Mouse (Mus musculus): ENCODE measurements around the gene Spag9.

Gene Spag9

DNA sequence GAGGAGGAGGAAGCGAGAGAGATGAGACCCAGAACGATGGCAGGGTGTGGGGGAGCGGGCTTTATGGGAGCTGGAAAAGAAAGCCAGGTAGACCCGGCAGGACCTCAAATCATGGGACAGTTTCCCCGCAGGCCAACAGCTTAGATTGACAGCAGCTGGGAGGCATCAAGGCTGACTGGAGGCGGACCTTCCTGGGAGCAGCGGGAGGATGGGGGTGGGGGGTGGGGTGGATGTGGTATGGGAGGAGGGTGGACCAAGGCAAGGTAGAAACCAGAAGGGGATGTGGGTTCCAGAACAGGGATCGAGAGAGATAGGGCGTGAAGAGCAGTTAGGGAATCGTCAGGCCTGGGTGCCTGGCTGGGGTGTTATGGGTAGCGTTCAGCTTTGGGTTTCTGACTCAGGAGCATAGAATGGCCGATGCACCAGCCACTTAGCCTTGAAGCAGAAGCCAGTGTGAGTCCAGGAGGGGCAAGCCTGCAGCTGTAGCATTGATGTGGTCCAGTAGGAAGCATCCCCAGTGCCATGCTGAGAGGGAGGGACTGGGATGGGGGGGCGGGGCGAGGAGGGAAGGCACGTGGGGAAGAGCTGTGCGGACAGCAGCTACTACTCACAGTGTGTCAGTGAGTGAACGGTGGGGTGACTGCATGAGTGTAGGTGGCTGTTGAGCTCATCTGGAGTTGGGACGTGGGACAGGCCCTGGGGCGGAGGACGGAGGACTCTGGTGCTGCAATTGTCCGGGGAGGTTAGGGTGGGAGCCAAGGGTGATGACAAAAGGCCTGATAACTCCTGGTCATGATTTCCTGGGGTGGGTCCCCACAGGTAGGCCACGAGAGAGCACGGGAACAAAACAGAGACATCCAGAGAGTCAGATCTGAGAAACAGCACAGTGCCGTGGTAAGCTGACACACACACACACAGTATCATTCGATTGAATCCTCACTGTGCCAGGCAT lies 154.9 kb downstream of the Spag9 start:
- in situ Hi-C loops (cut with MseI, MboI): no loop called here

DNA sequence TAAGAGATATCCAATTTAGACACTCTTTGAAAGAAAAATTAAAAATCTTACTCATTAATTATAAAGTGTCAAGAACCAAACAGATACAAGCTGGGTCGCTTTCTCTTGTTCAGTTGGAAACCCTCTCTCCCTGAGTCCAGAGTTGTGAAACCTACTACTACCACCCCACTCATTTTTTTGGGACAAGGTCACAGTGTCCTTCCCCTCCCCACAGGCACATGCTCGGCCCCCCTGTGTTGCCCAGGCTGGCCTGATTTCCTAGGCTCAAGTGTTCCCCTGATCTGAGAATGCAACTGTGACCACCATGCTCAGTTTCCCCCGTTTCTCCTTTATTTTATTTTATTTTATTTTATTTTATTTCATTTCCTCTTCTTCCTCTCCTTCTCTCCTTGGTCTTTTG lies 158.3 kb downstream of the Spag9 start:
- in situ Hi-C loops (cut with MseI, MboI): no loop called here

DNA sequence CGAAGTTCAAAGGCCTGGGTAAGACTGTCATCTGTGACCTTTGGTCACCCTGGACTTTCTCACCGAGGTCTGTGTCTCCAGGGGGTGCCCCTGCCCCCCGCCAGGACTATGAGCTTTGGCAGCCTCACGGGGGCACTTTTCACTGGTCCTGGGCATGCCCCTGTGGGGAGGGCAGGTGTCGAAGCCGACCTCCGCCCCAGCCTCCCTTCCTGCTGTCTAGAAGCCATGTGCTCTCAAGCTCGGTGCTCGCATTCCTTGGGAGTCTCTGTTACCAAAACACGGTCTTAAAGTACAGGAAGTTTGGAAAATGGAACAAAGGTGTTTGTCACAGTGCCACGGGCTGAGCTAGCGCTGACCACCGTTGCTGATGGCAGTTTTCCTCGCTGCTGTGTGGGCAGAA lies 162.6 kb downstream of the Spag9 start:
- in situ Hi-C loops (cut with MseI, MboI): no loop called here

DNA sequence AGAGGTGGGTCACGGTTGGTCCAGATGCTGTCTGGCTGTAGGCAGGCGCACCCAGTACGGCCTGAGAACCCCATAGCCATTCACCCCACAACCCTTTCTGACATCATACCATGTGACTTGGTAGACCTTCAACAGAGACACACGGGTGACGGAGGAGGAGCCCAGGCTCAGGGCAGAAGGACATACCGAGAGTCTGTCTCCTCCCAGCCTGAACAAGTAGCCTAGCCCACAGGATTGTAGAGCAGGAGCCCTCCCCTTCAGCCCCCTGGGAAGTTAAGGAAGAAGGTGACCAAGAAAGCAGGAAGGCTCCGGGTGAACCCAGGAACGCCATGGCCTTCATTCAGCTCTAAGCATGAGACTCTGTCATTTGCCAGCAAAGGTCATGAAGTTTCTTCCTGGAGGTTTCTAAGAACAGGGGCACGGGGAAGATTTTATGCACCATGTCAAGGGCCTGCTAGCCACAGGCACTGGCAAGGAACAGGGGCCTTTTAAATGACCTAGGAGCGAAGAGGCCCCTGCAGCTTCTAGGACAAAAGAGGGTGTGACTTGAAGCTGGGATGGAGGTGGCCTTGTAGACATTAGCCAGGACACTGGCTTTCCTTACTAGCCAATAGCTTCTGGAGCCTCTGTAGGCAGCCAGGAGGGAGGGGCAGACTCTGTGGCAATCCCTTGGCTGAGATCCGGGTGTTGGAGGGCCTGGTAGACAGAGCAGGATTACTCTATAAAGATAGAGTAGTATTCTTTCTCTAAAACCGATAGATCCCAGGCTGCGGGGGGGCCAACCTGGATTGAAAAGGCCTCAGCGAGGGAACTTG lies 163.4 kb downstream of the Spag9 start:
- in situ Hi-C loops (cut with MseI, MboI): no loop called here

DNA sequence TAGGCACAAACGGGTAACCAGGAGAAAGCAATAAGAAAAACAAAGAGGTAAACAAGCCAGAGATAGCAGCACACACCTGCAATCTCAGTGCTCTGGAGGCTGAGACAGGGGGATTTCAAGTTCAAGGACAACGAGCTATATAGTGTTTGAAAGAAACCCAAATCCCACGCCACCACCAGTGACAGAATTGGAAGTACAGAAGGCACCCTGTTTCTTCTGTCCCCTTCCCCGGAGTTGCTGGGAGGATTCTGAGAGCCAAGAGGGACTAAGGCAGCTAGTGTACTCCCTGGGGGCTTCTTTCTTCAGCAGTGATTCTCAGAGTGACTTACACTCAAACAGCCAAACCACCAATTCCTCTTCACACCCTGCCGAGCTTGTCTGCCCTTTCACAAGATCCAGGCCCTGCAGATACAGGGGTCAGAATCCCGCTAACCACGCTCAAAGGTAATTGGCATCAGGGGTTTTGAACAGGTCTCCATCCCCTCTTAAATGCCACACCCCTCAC lies 164.1 kb downstream of the Spag9 start:
- in situ Hi-C loops (cut with MseI, MboI): no loop called here

DNA sequence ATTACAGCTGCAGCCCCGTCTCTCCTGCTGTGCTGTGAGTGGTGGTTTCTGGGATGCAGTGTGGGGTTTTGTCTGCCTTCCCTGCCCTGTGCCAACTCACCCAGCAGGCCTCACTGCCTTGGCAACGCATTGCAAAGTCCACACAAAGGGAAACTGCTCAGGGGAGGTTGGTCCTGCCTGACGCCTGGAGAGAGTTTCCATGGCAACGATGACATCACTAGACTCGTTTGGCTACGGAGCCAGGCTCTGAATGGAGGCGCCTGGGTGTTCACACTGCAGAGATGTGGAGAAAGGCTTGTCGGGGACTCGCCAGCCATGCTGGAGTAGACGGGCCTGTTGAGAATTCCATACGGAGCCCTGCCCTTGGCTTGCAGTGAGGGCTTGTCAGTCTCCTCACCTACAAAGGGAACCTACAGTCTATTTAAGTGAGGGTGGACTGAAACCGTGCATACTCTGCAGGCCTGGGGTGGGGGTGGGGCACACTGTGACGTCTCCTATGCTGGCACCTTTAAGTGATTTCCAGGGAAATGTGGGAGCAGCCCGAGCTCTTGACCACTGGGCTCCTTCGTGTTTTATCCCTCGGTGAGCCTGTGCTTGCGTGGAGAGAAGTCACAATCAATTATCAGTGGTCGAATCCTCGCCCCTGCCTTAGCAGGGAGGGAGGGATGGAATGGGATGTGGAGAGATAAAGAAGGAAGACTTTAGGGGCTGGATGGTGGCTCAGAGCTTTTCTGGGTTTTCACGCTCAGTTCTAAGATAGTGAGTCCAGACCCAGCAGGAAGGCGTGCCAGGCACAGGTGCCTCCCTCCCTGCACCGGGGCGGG lies 164.8 kb downstream of the Spag9 start:
- in situ Hi-C loops (cut with MseI, MboI): no loop called here

DNA sequence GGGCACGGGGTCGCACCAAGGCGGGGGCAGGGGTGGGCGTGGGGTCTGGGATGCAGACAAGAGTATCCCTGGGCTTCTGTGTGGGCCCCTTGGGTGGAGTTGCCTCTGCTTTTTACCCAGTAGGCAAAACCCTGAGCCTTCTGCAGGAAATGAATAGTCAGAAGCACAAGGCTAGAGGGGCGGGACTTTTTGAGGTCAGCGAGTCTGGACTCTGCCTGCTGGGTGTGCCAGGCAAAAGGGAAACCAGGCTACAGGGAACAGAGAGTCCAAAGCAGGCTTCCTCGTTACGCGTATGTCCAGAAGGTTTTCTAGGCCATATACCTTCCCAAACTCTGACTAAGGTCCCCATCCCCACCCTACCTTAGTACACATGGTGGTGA lies 165.4 kb downstream of the Spag9 start:
- in situ Hi-C loops (cut with MseI, MboI): no loop called here

DNA sequence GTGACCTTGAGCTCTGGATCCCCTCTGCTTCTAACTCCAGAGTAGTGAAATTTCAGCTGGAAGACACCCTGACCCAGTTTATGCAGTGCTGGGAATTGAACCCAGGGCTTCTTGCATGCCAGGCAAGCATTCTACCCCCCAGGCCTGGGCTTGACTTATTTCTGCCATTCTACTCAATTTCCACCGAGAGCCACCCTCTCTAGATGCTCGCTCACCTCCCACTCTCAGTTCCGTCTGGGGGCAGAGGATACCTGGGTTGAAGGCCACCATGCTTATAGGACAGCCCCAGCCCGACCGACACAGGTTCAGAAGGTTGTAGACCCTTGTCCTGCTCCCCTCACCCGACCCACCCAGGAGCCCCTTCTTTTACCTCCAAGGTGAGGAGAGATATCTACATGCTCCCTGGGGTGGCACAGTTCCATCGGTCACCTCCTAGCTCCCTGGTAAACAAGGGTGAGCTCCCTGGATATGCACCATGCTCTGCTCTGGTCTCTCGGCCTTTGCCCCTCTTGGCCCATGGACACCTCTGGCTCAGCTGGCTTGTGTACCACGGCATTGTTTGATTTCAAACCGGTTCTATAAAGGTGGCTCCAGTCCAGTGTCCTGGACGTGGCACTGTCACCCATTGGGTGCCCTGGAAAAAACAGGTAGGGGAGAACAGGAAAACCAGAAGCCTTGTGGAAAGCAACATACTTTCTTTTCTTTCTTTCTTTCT lies 166.1 kb downstream of the Spag9 start:
- in situ Hi-C loops (cut with MseI, MboI): no loop called here

DNA sequence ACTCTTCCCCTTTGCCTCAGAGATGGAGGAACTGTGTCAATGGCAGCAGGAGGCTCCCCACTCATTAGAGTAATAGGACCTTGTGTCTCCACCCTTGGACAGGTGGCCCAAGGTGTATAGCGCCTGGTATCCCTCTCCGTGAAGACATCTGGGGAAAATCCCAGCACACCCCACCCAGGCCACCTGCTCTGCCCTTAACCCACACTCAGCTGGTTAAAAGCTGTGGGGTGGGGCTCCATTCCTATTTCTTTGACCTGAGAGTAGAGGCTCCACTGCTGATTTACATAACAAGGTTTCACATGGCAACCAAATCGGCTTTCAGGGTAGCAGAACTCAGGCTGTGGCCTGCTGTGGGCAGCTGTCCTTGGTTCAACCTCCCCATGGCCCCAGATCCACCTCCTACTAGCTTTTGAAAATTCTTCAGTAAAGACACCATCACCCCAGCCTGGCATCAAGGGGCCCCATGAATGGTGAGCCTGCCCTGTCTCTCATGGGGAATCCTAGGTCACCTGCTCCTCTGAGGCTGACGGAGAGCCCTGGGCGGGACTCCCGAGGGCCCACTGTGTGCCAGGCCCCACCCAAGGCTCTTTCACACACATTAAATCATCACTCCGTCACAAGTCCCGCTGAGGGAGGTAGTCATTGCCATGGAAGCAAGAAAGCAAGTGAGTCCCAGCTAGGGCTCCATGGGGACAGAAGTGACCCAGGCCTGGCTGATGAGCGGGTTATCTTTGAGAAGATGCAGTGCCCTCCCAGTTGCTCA lies 167.3 kb downstream of the Spag9 start:
- in situ Hi-C loops (cut with MseI, MboI): no loop called here

DNA sequence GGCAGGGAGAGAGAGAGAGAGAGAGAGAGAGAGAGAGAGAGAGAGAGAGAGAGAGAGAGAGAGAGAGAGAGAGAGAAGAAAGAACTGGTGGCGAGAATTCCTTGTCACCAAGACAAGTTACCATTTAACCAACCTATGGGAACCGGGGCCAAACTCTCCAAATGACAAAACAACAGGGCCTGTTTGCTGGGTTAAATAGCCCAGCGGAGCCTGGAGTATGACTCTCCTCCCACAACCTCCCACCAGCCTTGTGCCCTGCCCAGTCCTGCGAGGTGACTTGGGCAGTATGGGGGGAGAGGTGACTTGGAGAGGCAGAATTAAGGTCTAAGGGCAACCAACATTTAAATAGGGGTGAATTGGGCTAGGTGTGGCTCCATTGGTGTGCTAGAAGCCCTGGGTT lies 169.9 kb downstream of the Spag9 start:
- in situ Hi-C loops (cut with MseI, MboI): no loop called here

DNA sequence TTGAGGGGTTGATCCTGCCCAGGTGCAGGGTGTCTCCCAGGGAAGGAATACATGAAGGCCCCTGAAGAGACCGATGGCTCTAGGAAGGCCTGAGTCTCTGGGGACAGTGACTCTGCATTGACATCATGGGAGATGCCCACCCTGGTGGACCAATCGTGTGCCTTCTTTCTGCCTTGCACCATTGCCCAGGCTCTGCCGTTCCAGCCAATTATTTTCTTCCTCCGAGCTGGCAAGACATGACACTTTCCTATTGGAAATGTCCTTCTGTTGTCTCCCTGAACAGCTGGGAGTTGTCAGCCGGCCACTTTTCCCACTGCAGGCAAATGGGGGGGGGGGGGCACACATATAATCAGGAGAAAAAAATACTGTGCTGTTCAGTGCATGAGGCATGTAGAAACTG lies 172.3 kb downstream of the Spag9 start:
- in situ Hi-C loops (cut with MseI, MboI): no loop called here

DNA sequence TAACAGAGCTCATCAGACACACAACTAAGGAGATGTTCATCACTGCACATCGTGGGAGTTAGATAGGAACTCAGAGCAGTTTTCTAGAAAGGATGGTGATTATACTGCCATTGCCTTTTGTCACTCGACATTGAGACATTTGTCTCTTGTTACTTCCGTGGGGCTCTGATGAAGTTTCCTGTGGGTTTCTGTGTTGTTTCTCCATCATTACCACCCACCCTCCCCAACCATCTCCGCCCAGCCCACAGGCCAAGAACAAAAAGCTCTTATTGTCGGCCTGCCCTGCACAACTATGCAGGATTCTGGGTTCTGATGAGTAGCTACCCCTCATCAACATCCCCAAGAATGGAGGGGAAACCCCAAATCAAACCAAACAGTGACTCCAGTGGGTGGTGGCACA lies 173.7 kb downstream of the Spag9 start:
- in situ Hi-C loops (cut with MseI, MboI): no loop called here

DNA sequence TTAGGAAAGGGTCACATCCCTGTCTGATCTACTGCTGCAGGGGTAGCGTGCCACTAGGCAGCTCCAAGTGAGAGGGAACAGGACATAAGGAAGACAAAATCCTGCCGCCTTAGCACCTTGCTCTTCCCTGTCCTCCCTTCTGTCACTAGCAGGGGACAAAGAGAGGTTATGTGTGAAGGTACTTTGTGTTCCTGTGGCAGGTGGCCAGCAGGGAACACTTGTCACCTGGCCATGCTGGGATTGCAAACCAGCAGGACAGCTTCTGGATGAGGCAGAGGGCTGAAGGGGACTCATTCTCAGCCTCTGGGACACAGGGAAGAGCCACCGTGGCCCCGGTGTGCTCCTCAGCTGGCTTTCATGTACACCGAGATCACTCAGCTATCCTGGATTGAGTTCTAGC lies 175.8 kb downstream of the Spag9 start:
- in situ Hi-C loops (cut with MseI, MboI): no loop called here

DNA sequence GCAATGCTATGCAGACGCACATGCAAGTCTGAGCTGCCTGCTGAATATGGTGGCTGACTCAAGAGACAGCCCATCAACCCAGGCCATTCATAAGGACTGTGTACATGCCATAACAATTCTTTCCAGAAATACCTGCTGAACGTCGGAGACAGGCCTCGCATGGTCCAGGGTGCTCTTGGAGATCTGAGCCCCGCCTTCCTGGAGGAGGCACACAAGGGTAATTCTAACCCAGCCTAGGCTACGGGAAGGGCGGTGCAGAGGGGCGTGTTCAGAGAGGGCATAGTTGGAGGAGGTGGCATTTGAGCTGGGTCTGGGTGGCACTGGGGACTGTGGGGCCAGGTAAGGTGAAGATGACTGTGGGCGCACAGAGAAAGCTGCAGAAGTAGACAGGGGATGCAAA lies 176.3 kb downstream of the Spag9 start:
- in situ Hi-C loops (cut with MseI, MboI): no loop called here

DNA sequence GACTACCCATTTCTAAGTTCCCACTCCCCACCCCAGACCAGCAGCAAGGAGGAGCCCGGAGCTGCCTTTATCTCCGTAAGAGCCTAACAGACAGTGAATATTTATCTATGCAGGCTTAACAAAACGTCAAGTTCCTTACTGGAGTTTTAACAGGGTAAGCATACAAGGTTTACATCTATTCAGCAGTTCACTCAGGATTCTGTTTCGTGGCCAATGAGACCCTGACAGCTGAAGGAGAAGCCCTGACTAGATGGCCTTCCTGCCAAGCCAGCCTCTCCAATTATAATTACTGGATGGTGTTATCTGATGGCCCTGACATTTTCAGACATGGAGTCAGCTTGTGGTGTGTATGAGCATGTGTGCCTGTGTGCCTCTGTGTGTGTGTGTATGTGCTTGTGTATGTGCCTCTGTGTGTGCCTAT lies 177.8 kb downstream of the Spag9 start:
- in situ Hi-C loops (cut with MseI, MboI): no loop called here

DNA sequence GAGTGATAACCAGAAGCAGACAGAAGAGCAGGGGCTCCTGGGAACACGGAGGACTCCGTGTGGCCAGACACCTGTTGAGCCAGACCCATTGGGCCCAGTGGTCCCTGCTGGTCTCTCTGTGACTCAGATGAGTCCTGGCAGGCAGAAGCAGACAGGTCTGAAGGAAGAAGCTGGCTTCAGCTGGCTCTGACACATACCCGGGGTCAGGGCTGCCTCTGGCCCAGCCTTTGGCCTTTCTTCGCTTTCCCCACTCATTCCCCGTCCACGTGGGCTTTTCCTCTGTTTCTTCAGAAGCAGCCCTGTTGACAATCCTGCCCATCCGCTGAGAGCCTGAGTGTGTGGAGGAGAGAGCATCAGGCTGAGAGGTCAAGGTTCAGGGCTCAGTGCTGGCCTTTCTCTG lies 179.4 kb downstream of the Spag9 start:
- in situ Hi-C loops (cut with MseI, MboI): no loop called here
